Mouse (Mus musculus) thymus, adult 18-20 months (tissue): Measurements from ENCODE around the gene Csn2.

Experiments
- DNase-seq, 2 experiments: peaks; one replicate each; pipeline ENCODE4 v3.0.0; 2022; ENCODE audit warnings: mixed read lengths in 2 of 2

The Csn2 gene

DNA sequence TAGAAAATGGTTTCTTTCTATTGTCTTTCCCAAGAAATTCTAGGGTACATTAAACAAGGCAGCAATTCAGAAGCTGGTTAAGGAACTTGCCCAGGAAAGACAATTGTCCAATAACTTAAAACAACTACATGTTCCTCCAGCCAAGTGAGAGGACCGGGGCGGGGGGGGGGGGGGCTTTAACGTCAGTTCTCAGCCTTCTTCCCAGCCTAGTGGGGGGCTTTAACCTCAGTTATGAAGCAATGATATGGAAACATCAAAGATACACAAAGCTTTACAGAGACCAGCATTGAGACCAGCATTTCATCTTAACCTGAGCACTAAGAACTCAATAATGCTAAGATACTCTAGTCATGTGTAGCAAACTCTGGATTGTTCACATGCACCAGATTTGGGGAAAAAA is at the start of gene Csn2:
Csn2 (minus strand) TSS at position 101 of the 400 bp plus-strand sequence.
- no peak for DNase-seq

DNA sequence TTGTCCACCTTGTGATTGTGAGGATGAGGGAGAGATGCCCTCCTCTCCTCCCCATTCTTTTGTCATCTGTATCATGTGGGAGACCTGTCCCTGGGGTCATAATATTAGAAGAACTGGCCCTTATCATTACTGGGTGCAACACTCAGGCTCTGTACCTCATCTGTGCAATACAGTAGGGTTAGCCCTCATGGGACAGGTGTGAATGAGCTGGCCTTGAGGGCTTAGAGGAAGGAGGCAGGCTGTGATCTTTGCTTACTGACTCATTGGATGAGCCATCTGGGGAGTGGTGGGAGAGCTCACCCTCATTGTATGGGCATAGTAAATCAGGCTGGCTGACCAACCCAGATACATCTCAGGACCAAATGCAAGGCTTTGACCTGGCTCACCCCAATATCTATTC is 35.4 kb upstream of the Csn2 start:
- DNase-seq, result no peak

- no peak for DNase-seq
These were observed 6.5 kb upstream of the Csn2 start for GRCm38 (mm10) chr5:87705891-87706290.

DNA sequence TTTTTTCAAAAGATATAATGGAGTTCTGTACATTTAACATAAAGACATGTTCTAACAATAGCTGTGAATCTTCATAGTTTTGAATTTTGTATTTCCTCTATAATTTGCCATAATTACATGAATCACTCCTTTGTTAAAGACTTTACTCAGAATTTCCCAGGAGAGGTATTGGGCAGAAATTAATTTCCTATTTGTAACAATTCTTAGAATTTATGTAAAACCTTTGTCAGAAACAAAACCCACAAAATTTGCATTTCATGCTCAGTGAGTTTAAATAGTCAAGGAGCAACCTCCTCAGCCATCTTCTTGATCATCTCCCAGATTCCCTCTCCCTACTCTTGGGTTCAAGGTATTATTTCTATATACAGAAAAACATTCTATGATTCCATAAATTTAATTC is 33.5 kb downstream of the Csn2 start, which contains the start of gene Csn1s1:
Csn1s1 (plus strand) TSS at position 301 of the 400 bp plus-strand sequence.
- DNase-seq, result no peak

DNA sequence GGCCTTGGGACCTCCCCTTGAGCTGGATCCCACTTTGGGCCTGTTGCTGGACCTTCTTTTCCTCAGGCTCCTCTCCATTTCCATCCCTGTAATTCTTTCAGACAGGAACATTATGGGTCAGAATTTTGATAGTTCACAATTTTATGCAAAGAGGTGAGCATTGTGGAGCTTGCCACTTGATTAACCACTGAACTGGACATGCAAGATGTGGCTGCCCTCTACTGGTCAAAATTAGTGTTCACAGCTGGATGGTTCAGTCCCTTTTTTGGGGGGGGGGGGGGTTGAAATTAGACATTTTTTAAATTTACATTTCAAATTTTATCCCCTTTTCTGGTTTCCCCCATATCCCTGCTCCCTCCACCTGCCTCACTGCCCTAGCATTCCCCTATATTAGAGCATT is 56.6 kb downstream of the Csn2 start:
- DNase-seq, result no peak
